Mouse (Mus musculus): ENCODE results near the gene Aprt. TPM values are rescaled to one million over a fixed set of nuclear protein-coding genes. Genes with fewer than 3 reads are reported as not detected.

Aprt gene
- polyA plus RNA-seq, 1 experiment: 108 TPM

GRCm38 (mm10) chr8:122616181-122616905, 39.6 kb upstream of the Aprt start:
- DNase-seq: no peak
- Histone ChIP-seq H3K4me1 (ENCODE audit: control insufficient read depth, insufficient read depth, low read length) (peaks cover 11% of the 10 kb centered on the region), H3K4me3 (replicated peaks; ENCODE audit: extremely low read depth, low read depth, low read length) (no peak overlapping the region)
- 48% methylated on average over 9 of the region's 9 CpGs for WGBS
- no peak for TF ChIP-seq CTCF (IDR thresholded peaks at IDR 0.05; ENCODE audit: insufficient read depth, low read length)
- no peak for TF ChIP-seq POLR2A (IDR thresholded peaks at IDR 0.05; ENCODE audit: borderline replicate concordance, extremely low read depth, low read depth, low read length)

GRCm38 (mm10) chr8:122611295-122612133, 34.8 kb upstream of the Aprt start, which contains the start of the genes Galns and Trappc2l:
Galns (minus strand) TSS chr8:122611463.
Trappc2l (plus strand) TSS chr8:122611640.
- peak; percentile 94 for DNase-seq
- 1% methylated on average over 48 of the region's 57 CpGs for WGBS
- peaks cover 12% of the 10 kb centered on the region for H3K4me1 ChIP-seq (ENCODE audit: control insufficient read depth, insufficient read depth, low read length)
- TF ChIP-seq POLR2A (IDR thresholded peaks at IDR 0.05; ENCODE audit: borderline replicate concordance, extremely low read depth, low read depth, low read length): peak; percentile 81
- no peak for TF ChIP-seq CTCF (IDR thresholded peaks at IDR 0.05; ENCODE audit: insufficient read depth, low read length)
- peak within 1 kb of the TSS; percentile 89 for H3K4me3 ChIP-seq (replicated peaks; ENCODE audit: extremely low read depth, low read depth, low read length)

DNA sequence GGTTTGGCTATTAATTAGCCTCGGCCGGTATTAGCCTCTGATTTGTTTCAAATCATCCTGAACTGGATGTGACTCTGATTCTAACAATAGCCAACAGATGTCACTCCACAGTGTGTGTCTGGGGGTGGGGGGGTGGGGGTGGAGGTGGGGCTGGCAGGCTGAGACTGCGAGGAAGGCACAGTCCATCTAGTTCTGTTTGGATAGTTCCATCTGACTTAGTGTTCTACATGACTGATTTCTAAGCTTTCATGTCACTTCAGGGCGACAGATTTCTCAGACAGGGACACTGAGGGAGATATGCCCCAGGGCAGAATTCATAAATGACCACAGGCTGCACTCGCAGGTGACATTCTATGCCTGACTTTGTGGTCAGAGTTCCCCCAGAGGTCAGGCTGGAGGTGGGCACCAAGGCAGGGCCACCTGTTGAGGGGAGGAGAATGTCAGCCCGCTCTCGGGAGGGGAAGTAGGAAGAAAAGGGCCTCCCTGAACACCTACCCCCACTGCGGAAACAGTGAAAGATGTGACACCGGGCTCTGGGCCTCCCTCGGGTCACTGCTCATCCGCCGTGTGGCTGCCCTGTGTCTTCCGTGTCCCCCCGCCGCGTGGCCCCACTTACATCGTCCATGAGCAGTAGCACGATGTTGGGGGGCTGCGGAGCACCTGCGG, 34.0 kb upstream of the Aprt start:
- Histone ChIP-seq H3K4me3 (replicated peaks; ENCODE audit: extremely low read depth, low read depth, low read length) (peak overlapping the region; percentile 89), H3K4me1 (ENCODE audit: control insufficient read depth, insufficient read depth, low read length) (peaks cover 12% of the 10 kb centered on the region)
- TF ChIP-seq POLR2A (IDR thresholded peaks at IDR 0.05; ENCODE audit: borderline replicate concordance, extremely low read depth, low read depth, low read length) (no peak), CTCF (IDR thresholded peaks at IDR 0.05; ENCODE audit: insufficient read depth, low read length) (no peak)
- DNase-seq: peak; percentile 21
- 3% methylated on average over 20 of the region's 20 CpGs for WGBS

DNA sequence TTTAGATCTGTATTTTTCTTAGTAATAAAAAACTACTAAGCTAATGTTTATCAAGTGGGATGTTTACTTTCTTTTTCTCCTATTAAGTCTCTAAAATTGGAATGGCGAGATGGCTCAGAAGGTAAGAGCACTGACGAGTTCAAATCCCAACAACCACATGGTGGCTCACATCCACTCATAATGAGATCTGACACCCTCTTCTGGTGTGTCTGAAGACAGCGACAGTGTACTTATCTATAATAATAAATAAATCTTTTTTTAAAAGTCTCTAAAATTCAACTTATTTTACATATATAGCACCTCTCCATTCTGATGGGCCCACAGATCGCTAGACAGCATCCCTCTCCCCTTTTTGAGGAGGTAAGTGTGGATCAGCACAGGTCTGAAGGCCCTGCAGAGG, 33.5 kb upstream of the Aprt start:
- TF ChIP-seq POLR2A (IDR thresholded peaks at IDR 0.05; ENCODE audit: borderline replicate concordance, extremely low read depth, low read depth, low read length) (no peak), CTCF (IDR thresholded peaks at IDR 0.05; ENCODE audit: insufficient read depth, low read length) (no peak)
- DNase-seq: no peak
- H3K4me1 ChIP-seq (ENCODE audit: control insufficient read depth, insufficient read depth, low read length): peaks cover 12% of the 10 kb centered on the region
- no peak overlapping the region for H3K4me3 ChIP-seq (replicated peaks; ENCODE audit: extremely low read depth, low read depth, low read length)
- WGBS: 60% methylated on average over 4 of the region's 4 CpGs

DNA sequence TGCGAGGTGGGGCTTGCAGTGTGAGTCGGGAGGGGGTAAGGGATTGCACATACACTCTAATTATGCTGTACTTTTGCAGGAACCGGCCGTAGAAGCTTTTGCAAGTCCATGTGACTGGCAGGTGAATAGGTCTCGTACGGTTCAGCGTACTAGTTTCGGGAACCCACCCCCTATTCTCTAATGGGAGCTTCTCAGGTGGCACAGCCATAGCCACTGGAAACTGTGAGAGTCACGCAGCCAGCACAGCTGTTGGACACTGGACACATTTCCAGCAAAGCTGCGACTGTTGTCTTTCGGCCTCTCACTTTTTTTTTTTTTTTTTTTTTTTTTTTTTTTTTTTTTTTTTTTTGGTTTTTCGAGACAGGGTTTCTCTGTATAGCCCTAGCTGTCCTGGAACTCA, 30.1 kb upstream of the Aprt start:
- H3K4me1 ChIP-seq (ENCODE audit: control insufficient read depth, insufficient read depth, low read length): peaks cover 5% of the 10 kb centered on the region; the same call in 1 of the 2 replicates
- no peak for DNase-seq
- H3K4me3 ChIP-seq (replicated peaks; ENCODE audit: extremely low read depth, low read depth, low read length): no peak overlapping the region
- TF ChIP-seq CTCF (IDR thresholded peaks at IDR 0.05; ENCODE audit: insufficient read depth, low read length) (no peak), POLR2A (IDR thresholded peaks at IDR 0.05; ENCODE audit: borderline replicate concordance, extremely low read depth, low read depth, low read length) (no peak)
- WGBS: 84% methylated on average over 11 of the region's 12 CpGs

GRCm38 (mm10) chr8:122605367-122605766, 28.7 kb upstream of the Aprt start:
- no peak overlapping the region for H3K4me3 ChIP-seq (replicated peaks; ENCODE audit: extremely low read depth, low read depth, low read length)
- TF ChIP-seq POLR2A (IDR thresholded peaks at IDR 0.05; ENCODE audit: borderline replicate concordance, extremely low read depth, low read depth, low read length) (no peak), CTCF (IDR thresholded peaks at IDR 0.05; ENCODE audit: insufficient read depth, low read length) (no peak)
- DNase-seq: no peak
- WGBS: 75% methylated on average over 4 of the region's 4 CpGs
- H3K4me1 ChIP-seq (ENCODE audit: control insufficient read depth, insufficient read depth, low read length): no peaks in the 10 kb centered on the region

DNA sequence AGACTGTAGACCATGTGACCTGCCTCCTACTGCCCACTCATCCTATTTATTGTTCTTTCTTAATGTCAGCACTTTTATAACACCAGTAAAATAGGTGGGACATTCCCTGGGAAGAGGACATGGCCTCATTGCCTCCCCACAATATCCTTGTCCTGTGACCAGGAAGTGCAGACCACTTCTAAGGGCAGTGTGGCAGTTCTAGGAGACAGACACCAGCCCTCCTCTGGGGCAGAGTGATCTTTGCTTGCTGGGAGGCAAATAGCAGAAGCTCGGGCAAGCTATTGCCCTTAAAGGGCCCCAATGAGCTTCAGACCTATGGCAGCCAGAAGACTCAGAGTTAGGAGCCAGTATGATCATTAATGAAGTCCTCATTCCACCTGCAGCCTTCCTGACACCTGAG, 27.9 kb upstream of the Aprt start:
- Histone ChIP-seq H3K4me1 (ENCODE audit: control insufficient read depth, insufficient read depth, low read length) (no peaks in the 10 kb centered on the region), H3K4me3 (replicated peaks; ENCODE audit: extremely low read depth, low read depth, low read length) (no peak overlapping the region)
- WGBS: 47% methylated on average over 1 of the region's 1 CpGs
- TF ChIP-seq CTCF (IDR thresholded peaks at IDR 0.05; ENCODE audit: insufficient read depth, low read length): no peak
- no peak for TF ChIP-seq POLR2A (IDR thresholded peaks at IDR 0.05; ENCODE audit: borderline replicate concordance, extremely low read depth, low read depth, low read length)
- DNase-seq: no peak

DNA sequence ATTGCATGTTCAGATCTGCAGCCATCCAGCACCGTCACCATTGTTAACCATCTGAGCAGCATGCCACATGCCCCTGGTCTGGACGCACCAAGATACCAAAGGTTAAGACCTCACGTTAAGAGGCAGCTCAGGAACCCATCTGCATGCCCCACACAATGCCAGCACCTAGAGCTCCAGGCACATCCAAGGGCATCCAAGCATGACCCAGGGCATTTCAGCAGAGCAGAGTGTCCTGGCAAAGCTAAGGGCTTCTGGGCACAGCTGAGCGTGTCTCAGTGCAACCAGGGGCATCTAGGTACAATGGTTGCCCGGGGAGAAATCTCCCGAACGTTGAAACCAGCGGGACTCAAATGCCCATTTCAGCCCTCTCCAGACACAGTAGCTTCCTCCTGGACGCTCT, 24.0 kb upstream of the Aprt start:
- Histone ChIP-seq H3K4me1 (ENCODE audit: control insufficient read depth, insufficient read depth, low read length) (no peaks in the 10 kb centered on the region), H3K4me3 (replicated peaks; ENCODE audit: extremely low read depth, low read depth, low read length) (no peak overlapping the region)
- DNase-seq: no peak
- TF ChIP-seq CTCF (IDR thresholded peaks at IDR 0.05; ENCODE audit: insufficient read depth, low read length) (no peak), POLR2A (IDR thresholded peaks at IDR 0.05; ENCODE audit: borderline replicate concordance, extremely low read depth, low read depth, low read length) (no peak)
- 91% methylated on average over 9 of the region's 9 CpGs for WGBS

- Histone ChIP-seq H3K4me3 (replicated peaks; ENCODE audit: extremely low read depth, low read depth, low read length) (no peak overlapping the region), H3K4me1 (ENCODE audit: control insufficient read depth, insufficient read depth, low read length) (no peaks in the 10 kb centered on the region)
- no peak for DNase-seq
- TF ChIP-seq POLR2A (IDR thresholded peaks at IDR 0.05; ENCODE audit: borderline replicate concordance, extremely low read depth, low read depth, low read length) (no peak), CTCF (IDR thresholded peaks at IDR 0.05; ENCODE audit: insufficient read depth, low read length) (no peak)
- 51% methylated on average over 4 of the region's 4 CpGs for WGBS
These were observed 19.3 kb upstream of the Aprt start for GRCm38 (mm10) chr8:122596031-122596430.
